Mouse (Mus musculus) heart, postnatal 10 days (tissue): ENCODE results near the gene Myo10. TPM values are rescaled to one million over a fixed set of nuclear protein-coding genes. Genes with fewer than 3 reads are reported as not detected.
A peak's percentile ranks its signal among the peaks of the same experiment; 100 is the strongest.

Experiments
- DNase-seq, 2 experiments: peaks; one replicate each; pipeline ENCODE4 v3.0.0; 2021
- intact Hi-C: fragments of 180-260 bp; cut with DNase I; formaldehyde crosslinking; loops from one replicate; pipeline ENCODE4 v1.15.1; 2025
- total RNA-seq, 2 experiments: library from RNA; stranded (reverse); gene quantifications; 2 replicates each; pipeline ENCODE4 v1.2.3; 2021

Myo10 gene
- total RNA-seq, 2 experiments from 2014 or later = 52.7 to 61.1 TPM

- intact Hi-C loops = no loop called here
- no peak for DNase-seq
Observed at GRCm38 (mm10) chr15:25754342-25754951, 132.1 kb downstream of the Myo10 start.

- intact Hi-C loops = no loop called here
- no peak for DNase-seq
Observed at GRCm38 (mm10) chr15:25755536-25755935, 133.2 kb downstream of the Myo10 start.

- no peak for DNase-seq
- intact Hi-C loops = no loop called here
Observed at GRCm38 (mm10) chr15:25756072-25756471, 133.7 kb downstream of the Myo10 start.

- intact Hi-C loops = no loop called here
- no peak for DNase-seq
Observed at GRCm38 (mm10) chr15:25758037-25758436, 135.7 kb downstream of the Myo10 start.

GRCm38 (mm10) chr15:25758500-25759086 lies 136.3 kb downstream of the Myo10 start:
- intact Hi-C loops = no loop called here
- DNase-seq = no peak

- intact Hi-C loops = no loop called here
- DNase-seq = no peak
Observed at GRCm38 (mm10) chr15:25760304-25760703, 138.0 kb downstream of the Myo10 start.

- DNase-seq = no peak
- intact Hi-C loops = no loop called here
Observed at GRCm38 (mm10) chr15:25761049-25761448, 138.7 kb downstream of the Myo10 start.

- intact Hi-C loops = no loop called here
- no peak for DNase-seq
Observed at GRCm38 (mm10) chr15:25761800-25762211, 139.5 kb downstream of the Myo10 start.

GRCm38 (mm10) chr15:25762306-25762705 lies 140.0 kb downstream of the Myo10 start:
- peak; percentile 18 to 37 for DNase-seq

GRCm38 (mm10) chr15:25763106-25763505 lies 140.8 kb downstream of the Myo10 start:
- intact Hi-C loops = no loop called here
- no peak for DNase-seq

More at GRCm38 (mm10) chr15:25762306-25762705, 140.0 kb downstream of the Myo10 start:
- intact Hi-C loops = no loop called here

GRCm38 (mm10) chr15:25764653-25765352 lies 142.5 kb downstream of the Myo10 start:
- peak in 1 of 2 experiments; percentile 26 for DNase-seq
- intact Hi-C loops = no loop called here

GRCm38 (mm10) chr15:25767777-25768176 lies 145.5 kb downstream of the Myo10 start:
- DNase-seq = peak; percentile 50 to 54
- intact Hi-C loops = no loop called here

- DNase-seq = peak; percentile 39 to 40
- intact Hi-C loops = loop anchor here (5.0 kb wide), 1 partner anchor 37 kb away; no protein-coding TSS in a partner anchor
Observed at GRCm38 (mm10) chr15:25769524-25770255, 147.4 kb downstream of the Myo10 start.

GRCm38 (mm10) chr15:25771782-25772181 lies 149.5 kb downstream of the Myo10 start:
- intact Hi-C loops = loop anchor here (5.0 kb wide), 1 partner anchor 39 kb away; no protein-coding TSS in a partner anchor
- no peak for DNase-seq

GRCm38 (mm10) chr15:25773711-25774513 lies 151.6 kb downstream of the Myo10 start:
- intact Hi-C loops = loop anchor here (5.0 kb wide), 1 partner anchor 42 kb away; no protein-coding TSS in a partner anchor
- DNase-seq = peak; percentile 71 to 74

GRCm38 (mm10) chr15:25778937-25779336 lies 156.6 kb downstream of the Myo10 start:
- intact Hi-C loops = no loop called here
- no peak for DNase-seq

- intact Hi-C loops = no loop called here
- no peak for DNase-seq
Observed at GRCm38 (mm10) chr15:25779522-25780191, 157.3 kb downstream of the Myo10 start.

- intact Hi-C loops = no loop called here
- no peak for DNase-seq
Observed at GRCm38 (mm10) chr15:25781053-25781452, 158.7 kb downstream of the Myo10 start.
